Mouse (Mus musculus): Measurements from ENCODE around the gene Rel. TPM values are rescaled to one million over a fixed set of nuclear protein-coding genes. Genes with fewer than 3 reads are reported as not detected.

Gene Rel
- polyA plus RNA-seq, 1 experiment from 2014 or later, result 2.2 TPM

- Histone ChIP-seq H3K9ac (ENCODE audit: low read depth, low read length) (no peak overlapping the region), H3K9me3 (ENCODE audit: control insufficient read depth, low read length) (no peaks in the 10 kb centered on the region), H3K27ac (replicated peaks; ENCODE audit: low read depth, low read length) (no peak overlapping the region), H3K4me3 (ENCODE audit: low read depth, low read length) (no peak overlapping the region), H3K4me2 (ENCODE audit: low read depth, low read length) (no peak overlapping the region), H3K36me3 (ENCODE audit: control insufficient read depth, insufficient read depth, low read length) (peaks cover 12% of the 10 kb centered on the region), H3K4me1 (ENCODE audit: control insufficient read depth, insufficient read depth, low read length) (no peaks in the 10 kb centered on the region), H3K27me3 (replicated peaks; ENCODE audit: control insufficient read depth, insufficient read depth, low read length) (no peaks in the 10 kb centered on the region)
- DNase-seq (ENCODE audit: low spot score) (no peak), ATAC-seq (ENCODE audit: low read depth) (no peak)
- WGBS, result 95% methylated on average over 6 of the region's 6 CpGs
These were observed 36.0 kb downstream of the Rel start for GRCm38 (mm10) chr11:23734749-23735286.

DNA sequence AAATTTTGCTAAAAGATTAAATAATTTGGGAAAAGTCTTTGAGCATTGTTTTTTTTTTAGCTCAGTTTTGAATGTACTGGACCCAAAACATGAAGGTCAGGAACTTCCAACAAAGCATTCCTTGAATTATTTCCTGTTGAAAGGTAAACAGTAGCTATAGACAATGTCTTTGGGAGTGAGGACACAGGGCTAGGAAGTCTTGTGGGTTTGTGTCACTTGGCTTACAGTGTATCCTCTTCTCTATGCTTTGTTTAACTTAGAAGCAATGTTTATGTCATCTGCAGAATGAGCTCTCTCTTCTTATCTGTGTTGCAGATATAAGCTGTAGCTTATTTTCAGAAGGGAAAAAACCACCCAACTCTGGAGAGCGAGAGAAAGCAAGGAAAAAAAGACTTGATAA, 37.9 kb downstream of the Rel start:
- no peak for DNase-seq (ENCODE audit: low spot score)

GRCm38 (mm10) chr11:23730120-23730519, 40.6 kb downstream of the Rel start:
- DNase-seq (ENCODE audit: low spot score) (no peak), ATAC-seq (ENCODE audit: low read depth) (no peak)
- no peaks in the 10 kb centered on the region for H3K4me1 ChIP-seq (ENCODE audit: control insufficient read depth, insufficient read depth, low read length)
- H3K27me3 ChIP-seq (replicated peaks; ENCODE audit: control insufficient read depth, insufficient read depth, low read length), result no peaks in the 10 kb centered on the region
- no peak overlapping the region for H3K4me2 ChIP-seq (ENCODE audit: low read depth, low read length)
- peaks cover 48% of the 10 kb centered on the region for H3K36me3 ChIP-seq (ENCODE audit: control insufficient read depth, insufficient read depth, low read length)
- H3K9ac ChIP-seq (ENCODE audit: low read depth, low read length), result no peak overlapping the region
- 86% methylated on average over 4 of the region's 4 CpGs for WGBS
- H3K4me3 ChIP-seq (ENCODE audit: low read depth, low read length), result no peak overlapping the region
- H3K27ac ChIP-seq (replicated peaks; ENCODE audit: low read depth, low read length), result no peak overlapping the region
- H3K9me3 ChIP-seq (ENCODE audit: control insufficient read depth, low read length), result no peaks in the 10 kb centered on the region

More for the DNA sequence above, 37.9 kb downstream of the Rel start:
- H3K36me3 ChIP-seq (ENCODE audit: control insufficient read depth, insufficient read depth, low read length), result peaks cover 25% of the 10 kb centered on the region
- no peak overlapping the region for H3K9ac ChIP-seq (ENCODE audit: low read depth, low read length)
- no peak for ATAC-seq (ENCODE audit: low read depth)
- H3K4me3 ChIP-seq (ENCODE audit: low read depth, low read length), result no peak overlapping the region
- H3K4me1 ChIP-seq (ENCODE audit: control insufficient read depth, insufficient read depth, low read length), result no peaks in the 10 kb centered on the region
- no peak overlapping the region for H3K4me2 ChIP-seq (ENCODE audit: low read depth, low read length)
- 88% methylated on average over 1 of the region's 1 CpGs for WGBS
- no peak overlapping the region for H3K27ac ChIP-seq (replicated peaks; ENCODE audit: low read depth, low read length)
- no peaks in the 10 kb centered on the region for H3K27me3 ChIP-seq (replicated peaks; ENCODE audit: control insufficient read depth, insufficient read depth, low read length)
- no peaks in the 10 kb centered on the region for H3K9me3 ChIP-seq (ENCODE audit: control insufficient read depth, low read length)

DNA sequence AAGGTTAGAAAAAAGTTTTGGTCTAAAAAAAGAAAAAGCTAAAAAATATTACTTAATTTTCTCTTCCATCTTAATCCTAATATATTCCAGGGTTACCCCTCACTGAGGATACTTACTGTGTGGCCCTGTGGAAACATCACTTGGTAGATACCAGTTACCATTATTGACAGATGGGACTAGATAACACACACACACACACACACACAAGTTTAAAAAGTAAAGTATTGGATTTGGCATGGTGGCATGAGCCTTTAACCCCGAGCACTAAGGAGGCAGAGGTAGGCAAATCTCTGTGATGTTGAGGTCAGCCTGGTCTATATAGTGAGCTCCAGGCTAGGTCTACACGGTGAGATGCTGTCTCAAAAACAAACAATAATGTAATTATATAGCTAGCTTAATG, 42.6 kb downstream of the Rel start:
- no peaks in the 10 kb centered on the region for H3K9me3 ChIP-seq (ENCODE audit: control insufficient read depth, low read length)
- no peak overlapping the region for H3K4me3 ChIP-seq (ENCODE audit: low read depth, low read length)
- no peaks in the 10 kb centered on the region for H3K27me3 ChIP-seq (replicated peaks; ENCODE audit: control insufficient read depth, insufficient read depth, low read length)
- WGBS, result 88% methylated on average over 2 of the region's 2 CpGs
- H3K4me2 ChIP-seq (ENCODE audit: low read depth, low read length), result no peak overlapping the region
- DNase-seq (ENCODE audit: low spot score) (no peak), ATAC-seq (ENCODE audit: low read depth) (no peak)
- H3K27ac ChIP-seq (replicated peaks; ENCODE audit: low read depth, low read length), result no peak overlapping the region
- H3K36me3 ChIP-seq (ENCODE audit: control insufficient read depth, insufficient read depth, low read length), result peaks cover 58% of the 10 kb centered on the region
- H3K4me1 ChIP-seq (ENCODE audit: control insufficient read depth, insufficient read depth, low read length), result no peaks in the 10 kb centered on the region
- no peak overlapping the region for H3K9ac ChIP-seq (ENCODE audit: low read depth, low read length)

DNA sequence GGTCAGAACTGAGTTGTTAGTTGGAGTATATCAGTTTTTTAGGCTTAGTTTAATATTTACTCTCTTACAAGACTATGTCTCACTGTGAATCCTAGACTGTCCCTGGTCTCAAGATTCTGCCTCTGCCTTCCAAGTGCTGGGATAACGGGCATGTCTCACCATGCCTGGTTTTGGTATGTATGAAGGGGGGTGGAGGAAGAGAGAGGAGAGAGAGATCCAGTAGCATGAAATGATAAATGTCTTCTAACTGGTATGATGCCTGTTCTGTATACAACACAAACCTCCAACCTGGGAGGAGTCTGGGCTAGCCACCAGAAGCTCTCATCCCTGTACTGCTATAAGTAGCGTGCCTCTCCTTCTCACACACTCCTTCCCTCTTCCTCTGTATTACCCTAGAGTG, 44.3 kb downstream of the Rel start:
- Histone ChIP-seq H3K36me3 (ENCODE audit: control insufficient read depth, insufficient read depth, low read length) (peaks cover 66% of the 10 kb centered on the region), H3K4me3 (ENCODE audit: low read depth, low read length) (no peak overlapping the region), H3K4me2 (ENCODE audit: low read depth, low read length) (no peak overlapping the region), H3K27ac (replicated peaks; ENCODE audit: low read depth, low read length) (no peak overlapping the region; the same call in 1 of the 2 replicates), H3K4me1 (ENCODE audit: control insufficient read depth, insufficient read depth, low read length) (no peaks in the 10 kb centered on the region), H3K27me3 (replicated peaks; ENCODE audit: control insufficient read depth, insufficient read depth, low read length) (no peaks in the 10 kb centered on the region), H3K9me3 (ENCODE audit: control insufficient read depth, low read length) (no peaks in the 10 kb centered on the region), H3K9ac (ENCODE audit: low read depth, low read length) (no peak overlapping the region)
- peak; percentile 69 for ATAC-seq (ENCODE audit: low read depth)
- peak; percentile 29 for DNase-seq (ENCODE audit: low spot score)
- 84% methylated on average over 2 of the region's 2 CpGs for WGBS

DNA sequence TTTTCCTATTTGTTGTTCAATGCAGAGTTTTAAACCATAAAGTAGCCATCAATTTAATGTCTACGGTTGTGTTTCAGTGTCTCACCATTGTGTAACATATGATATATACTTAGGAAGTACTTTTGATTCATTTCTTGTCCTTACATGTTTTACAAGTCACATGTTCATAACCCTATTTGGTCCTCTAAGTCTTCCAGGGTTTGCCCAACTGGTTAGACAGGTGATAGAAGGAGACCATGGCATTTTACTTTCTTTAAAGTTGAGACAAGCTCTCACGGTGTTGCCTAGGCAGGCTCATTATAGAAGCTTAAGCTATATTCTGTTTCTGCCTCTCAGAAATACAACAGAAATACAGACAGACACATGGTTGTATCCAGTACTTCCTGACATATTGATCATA, 44.9 kb downstream of the Rel start:
- H3K4me1 ChIP-seq (ENCODE audit: control insufficient read depth, insufficient read depth, low read length), result no peaks in the 10 kb centered on the region
- WGBS, result 79% methylated on average over 2 of the region's 2 CpGs
- peak; percentile 56; the same call in 1 of the 2 replicates for ATAC-seq (ENCODE audit: low read depth)
- no peak overlapping the region for H3K4me3 ChIP-seq (ENCODE audit: low read depth, low read length)
- peak; percentile 67 for DNase-seq (ENCODE audit: low spot score)
- H3K4me2 ChIP-seq (ENCODE audit: low read depth, low read length), result no peak overlapping the region
- no peaks in the 10 kb centered on the region for H3K9me3 ChIP-seq (ENCODE audit: control insufficient read depth, low read length)
- H3K27ac ChIP-seq (replicated peaks; ENCODE audit: low read depth, low read length), result no peak overlapping the region; the same call in 1 of the 2 replicates
- peaks cover 72% of the 10 kb centered on the region for H3K36me3 ChIP-seq (ENCODE audit: control insufficient read depth, insufficient read depth, low read length)
- H3K9ac ChIP-seq (ENCODE audit: low read depth, low read length), result no peak overlapping the region
- H3K27me3 ChIP-seq (replicated peaks; ENCODE audit: control insufficient read depth, insufficient read depth, low read length), result no peaks in the 10 kb centered on the region

GRCm38 (mm10) chr11:23722326-23722725, 48.4 kb downstream of the Rel start:
- no peak overlapping the region for H3K4me3 ChIP-seq (ENCODE audit: low read depth, low read length)
- 20% methylated on average over 2 of the region's 2 CpGs for WGBS
- no peak overlapping the region for H3K27ac ChIP-seq (replicated peaks; ENCODE audit: low read depth, low read length)
- H3K27me3 ChIP-seq (replicated peaks; ENCODE audit: control insufficient read depth, insufficient read depth, low read length), result no peaks in the 10 kb centered on the region
- H3K4me1 ChIP-seq (ENCODE audit: control insufficient read depth, insufficient read depth, low read length), result no peaks in the 10 kb centered on the region
- no peaks in the 10 kb centered on the region for H3K9me3 ChIP-seq (ENCODE audit: control insufficient read depth, low read length)
- H3K36me3 ChIP-seq (ENCODE audit: control insufficient read depth, insufficient read depth, low read length), result peaks cover 89% of the 10 kb centered on the region
- ATAC-seq (ENCODE audit: low read depth) (no peak), DNase-seq (ENCODE audit: low spot score) (no peak)
- H3K9ac ChIP-seq (ENCODE audit: low read depth, low read length), result no peak overlapping the region
- no peak overlapping the region for H3K4me2 ChIP-seq (ENCODE audit: low read depth, low read length)

GRCm38 (mm10) chr11:23719825-23720224, 50.9 kb downstream of the Rel start:
- H3K36me3 ChIP-seq (ENCODE audit: control insufficient read depth, insufficient read depth, low read length), result peaks cover 86% of the 10 kb centered on the region
- ATAC-seq (ENCODE audit: low read depth) (no peak), DNase-seq (ENCODE audit: low spot score) (no peak)
- H3K4me1 ChIP-seq (ENCODE audit: control insufficient read depth, insufficient read depth, low read length), result no peaks in the 10 kb centered on the region
- no peak overlapping the region for H3K9ac ChIP-seq (ENCODE audit: low read depth, low read length)
- no peak overlapping the region for H3K4me3 ChIP-seq (ENCODE audit: low read depth, low read length)
- H3K27me3 ChIP-seq (replicated peaks; ENCODE audit: control insufficient read depth, insufficient read depth, low read length), result no peaks in the 10 kb centered on the region
- H3K9me3 ChIP-seq (ENCODE audit: control insufficient read depth, low read length), result no peaks in the 10 kb centered on the region
- no peak overlapping the region for H3K27ac ChIP-seq (replicated peaks; ENCODE audit: low read depth, low read length)
- WGBS, result 84% methylated on average over 3 of the region's 3 CpGs
- H3K4me2 ChIP-seq (ENCODE audit: low read depth, low read length), result no peak overlapping the region

DNA sequence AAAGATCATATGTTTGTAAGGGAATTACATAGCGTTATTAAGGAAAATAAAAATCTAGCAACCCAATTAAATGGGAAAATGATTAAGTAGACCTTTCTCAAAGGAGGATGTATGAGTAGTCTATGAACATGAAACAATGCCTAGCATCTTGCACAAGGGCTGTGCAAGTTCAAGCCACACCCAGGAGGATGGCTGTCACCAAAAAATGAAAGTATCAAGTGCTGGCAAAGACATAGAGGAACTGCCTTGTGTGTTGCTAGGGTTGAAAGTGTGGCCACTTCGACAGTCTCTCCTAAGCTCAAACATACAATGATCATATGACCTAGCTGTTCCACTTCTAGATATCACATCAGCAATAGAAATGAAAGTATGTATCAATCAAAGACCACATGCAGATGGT, 51.9 kb downstream of the Rel start:
- WGBS, result 92% methylated on average over 2 of the region's 2 CpGs
- Histone ChIP-seq H3K9me3 (ENCODE audit: control insufficient read depth, low read length) (no peaks in the 10 kb centered on the region), H3K4me1 (ENCODE audit: control insufficient read depth, insufficient read depth, low read length) (no peaks in the 10 kb centered on the region), H3K4me3 (ENCODE audit: low read depth, low read length) (no peak overlapping the region), H3K27me3 (replicated peaks; ENCODE audit: control insufficient read depth, insufficient read depth, low read length) (no peaks in the 10 kb centered on the region), H3K4me2 (ENCODE audit: low read depth, low read length) (no peak overlapping the region), H3K36me3 (ENCODE audit: control insufficient read depth, insufficient read depth, low read length) (peaks cover 91% of the 10 kb centered on the region), H3K27ac (replicated peaks; ENCODE audit: low read depth, low read length) (no peak overlapping the region), H3K9ac (ENCODE audit: low read depth, low read length) (no peak overlapping the region)
- ATAC-seq (ENCODE audit: low read depth) (no peak), DNase-seq (ENCODE audit: low spot score) (no peak)
